Mouse (Mus musculus) gastrocnemius, postnatal 36 days (tissue): ENCODE measurements around the gene Cript. TPM values are rescaled to one million over a fixed set of nuclear protein-coding genes. Genes with fewer than 3 reads are reported as not detected.

Experiments
- DNase-seq, 2 experiments: peaks; one replicate each; pipeline ENCODE4 v3.0.0; 2022
- intact Hi-C: fragments of 180-260 bp; cut with DNase I; formaldehyde crosslinking; loops from one replicate; pipeline ENCODE4 v1.15.1; 2025
- total RNA-seq, 2 experiments: library from RNA; stranded (reverse); gene quantifications; 2 replicates each; pipeline ENCODE4 v1.2.3; 2021

The Cript gene
- total RNA-seq, 2 experiments from 2014 or later: 40.8 to 41.3 TPM

DNA sequence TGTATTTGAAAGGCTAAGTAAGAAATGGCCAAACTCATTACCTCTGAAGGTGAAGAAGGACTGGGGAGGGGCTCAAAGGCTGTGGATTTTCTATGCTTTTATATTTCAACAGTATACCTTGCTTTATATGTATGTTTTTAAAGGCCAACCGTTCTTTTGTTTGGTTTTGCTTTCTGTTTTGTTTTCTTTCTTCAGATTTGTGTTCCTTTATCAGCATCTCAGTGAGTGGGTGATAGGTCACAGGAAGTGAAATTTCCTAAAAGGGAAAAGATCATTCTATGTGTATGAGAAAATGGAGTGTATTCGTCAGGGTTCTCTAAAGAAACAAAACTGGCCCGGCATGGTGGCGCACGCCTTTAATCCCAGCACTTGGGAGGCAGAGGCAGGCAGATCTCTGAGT lies 58.3 kb downstream of the Cript start:
- intact Hi-C loops: no loop called here
- DNase-seq: no peak

Other genes starting within 250 kb of the Cript start
- not detected for gene Tmem247, start 108.2 kb upstream of the Cript start, total RNA-seq
- gene Atp6v1e2, start 77.7 kb upstream of the Cript start, total RNA-seq: not detected
- gene Rhoq, start 62.5 kb upstream of the Cript start, total RNA-seq: 100 to 1,000 TPM; 197 to 202 TPM
- 1 to 10 TPM; 1.7 to 1.9 TPM for gene Pigf, start 144 bp upstream of the Cript start, total RNA-seq
- 10 to 100 TPM; 10.9 to 14.1 TPM for gene Socs5, start 82.1 kb downstream of the Cript start, total RNA-seq
- gene Mcfd2, start 240.4 kb downstream of the Cript start, total RNA-seq: 10 to 100 TPM; 19.0 to 21.7 TPM